8 mouse cellular contexts compared by ENCODE assay signal in the genomic region with DNA sequence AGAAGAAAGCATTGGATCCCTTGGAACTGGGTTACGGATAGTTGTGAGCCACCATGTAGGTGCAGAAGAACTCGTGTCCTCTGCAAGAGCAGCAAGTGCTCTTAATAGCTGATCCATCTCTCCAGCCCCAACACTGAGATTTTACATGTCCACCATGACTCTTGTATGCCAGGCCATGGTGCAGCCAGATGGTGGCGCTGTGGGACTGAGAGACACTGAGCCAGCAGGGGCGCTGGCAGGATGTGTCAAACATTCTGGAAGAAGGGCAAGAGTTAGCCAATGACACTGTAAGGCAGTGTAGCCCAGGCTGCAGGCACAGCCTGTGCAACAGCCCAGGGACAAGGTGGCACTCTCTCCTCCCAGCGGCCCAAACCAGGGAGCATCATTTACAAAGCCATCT. TPM values are rescaled to one million over a fixed set of nuclear protein-coding genes. Genes with fewer than 3 reads are reported as not detected.
DNase-seq lines count a peak whose midpoint lies in the region; ATAC-seq lines count a peak whose summit lies in the region.

No protein-coding gene starts in this region.

- DNase-seq in CD4-positive, CD25-positive, alpha-beta regulatory T cell, adult 2 months (ENCODE audit: low read depth, low spot score): peak; percentile 72
- peak; percentile 86 for DNase-seq in R1 (ENCODE audit: low read depth, low spot score)
- peak; percentile 85 to 88 for DNase-seq in cerebellum, postnatal 36 days
- DNase-seq in gastrocnemius, postnatal 14 days: peak; percentile 77
- peak; percentile 86 for DNase-seq in layer of hippocampus, postnatal 10 days (ENCODE audit: low spot score in 2 of 2)
- DNase-seq in lung, postnatal 36 days: peak; percentile 75
- DNase-seq in right cerebral cortex, postnatal 25 days: peak; percentile 48

- intact Hi-C loops in gastrocnemius, postnatal 14 days (cut with DNase I; ENCODE audit: low total_unique reads): loop anchor here (10.0 kb wide), 1 partner anchor 311 kb away; no protein-coding TSS in a partner anchor

- ATAC-seq in CD4-positive, CD25-positive, alpha-beta regulatory T cell, adult 4 months: no peak

RNA-seq across cellular contexts. Expression of a gene that starts 14.2 kb away (rescaled TPM):
- 100 to 1,000 TPM; 415 to 537 TPM for polyA plus RNA-seq in CD4-positive, CD25-positive, alpha-beta regulatory T cell, adult 4 months (2017; shearing (Covaris generic))
- 1 to 10 TPM; 1.2 to 2.0 TPM for total RNA-seq in gastrocnemius, postnatal 14 days (2021)
- 10 to 100 TPM; 13.6 to 17.6 TPM for total RNA-seq in layer of hippocampus, postnatal 10 days (2021)

Comparison
In these comparisons a context has a peak if more than half of its experiments do, and no peak if none do; other contexts are left out.
1. RNA of a gene that starts 14.2 kb away (total RNA-seq): 13.6 to 17.6 TPM in layer of hippocampus, postnatal 10 days; 1.2 to 2.0 TPM in gastrocnemius, postnatal 14 days; every median in the first group is over 4 times any median in the second.
2. Peak in every context shown above with its lines, with median percentiles within 50 percentile points of each other: DNase-seq.